Mouse (Mus musculus) urinary bladder, postnatal 4 days (tissue): Measurements from ENCODE around the gene Il34.
A peak's percentile ranks its signal among the peaks of the same experiment; 100 is the strongest.

Source experiments
- DNase-seq, 2 experiments: peaks; one replicate each; pipeline ENCODE4 v3.0.0; 2021 to 2022; ENCODE audit warnings: low spot score in 2 of 2

Gene Il34

DNA sequence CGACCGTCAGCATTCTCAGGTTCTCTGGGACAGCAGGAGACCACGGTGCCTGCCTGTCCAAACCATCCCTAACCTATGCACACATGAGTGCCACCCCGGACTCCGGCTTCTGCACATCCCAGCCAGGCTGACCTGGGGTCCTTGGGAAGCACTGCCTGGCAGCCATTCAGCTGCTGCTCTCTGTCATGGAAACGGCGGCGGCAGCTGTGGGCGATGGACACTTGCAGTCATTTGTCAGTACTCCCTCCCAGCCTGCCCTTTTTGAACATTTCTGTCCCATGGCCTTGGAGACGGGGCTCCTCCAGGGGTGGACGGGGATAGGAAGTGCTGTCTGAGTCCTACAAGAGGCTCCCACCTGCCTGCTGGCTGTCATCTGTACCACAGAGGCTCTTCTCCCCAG is 97.3 kb downstream of the Il34 start:
- DNase-seq, result no peak

DNA sequence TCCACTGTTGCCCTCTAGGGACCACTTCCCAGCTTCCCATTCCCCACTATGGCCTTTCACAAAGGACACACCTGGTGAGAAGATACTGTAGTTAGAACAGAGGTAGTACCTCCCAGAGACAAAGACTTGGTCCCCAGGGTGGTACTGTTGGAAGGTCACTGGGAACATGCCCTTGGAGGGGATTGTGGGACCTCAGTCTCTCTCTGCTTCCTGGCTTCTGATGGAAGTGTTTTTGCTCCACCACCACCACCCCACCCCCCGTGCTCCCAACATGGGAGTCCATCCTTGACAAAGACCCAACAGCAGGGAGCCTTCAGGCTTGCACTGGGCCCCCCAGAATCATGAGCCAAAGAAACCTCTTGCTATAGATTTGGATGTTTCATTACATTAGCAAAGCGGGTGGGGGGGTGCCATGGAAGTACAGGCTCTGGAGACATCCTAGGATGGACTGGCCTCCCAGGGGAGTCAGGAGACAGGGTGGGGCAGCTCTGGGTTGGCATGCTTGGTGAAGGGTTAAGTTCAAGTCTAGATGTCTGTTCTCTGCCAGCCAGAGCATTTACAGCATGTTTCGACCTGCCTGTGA is 99.3 kb downstream of the Il34 start:
- DNase-seq, result no peak

DNA sequence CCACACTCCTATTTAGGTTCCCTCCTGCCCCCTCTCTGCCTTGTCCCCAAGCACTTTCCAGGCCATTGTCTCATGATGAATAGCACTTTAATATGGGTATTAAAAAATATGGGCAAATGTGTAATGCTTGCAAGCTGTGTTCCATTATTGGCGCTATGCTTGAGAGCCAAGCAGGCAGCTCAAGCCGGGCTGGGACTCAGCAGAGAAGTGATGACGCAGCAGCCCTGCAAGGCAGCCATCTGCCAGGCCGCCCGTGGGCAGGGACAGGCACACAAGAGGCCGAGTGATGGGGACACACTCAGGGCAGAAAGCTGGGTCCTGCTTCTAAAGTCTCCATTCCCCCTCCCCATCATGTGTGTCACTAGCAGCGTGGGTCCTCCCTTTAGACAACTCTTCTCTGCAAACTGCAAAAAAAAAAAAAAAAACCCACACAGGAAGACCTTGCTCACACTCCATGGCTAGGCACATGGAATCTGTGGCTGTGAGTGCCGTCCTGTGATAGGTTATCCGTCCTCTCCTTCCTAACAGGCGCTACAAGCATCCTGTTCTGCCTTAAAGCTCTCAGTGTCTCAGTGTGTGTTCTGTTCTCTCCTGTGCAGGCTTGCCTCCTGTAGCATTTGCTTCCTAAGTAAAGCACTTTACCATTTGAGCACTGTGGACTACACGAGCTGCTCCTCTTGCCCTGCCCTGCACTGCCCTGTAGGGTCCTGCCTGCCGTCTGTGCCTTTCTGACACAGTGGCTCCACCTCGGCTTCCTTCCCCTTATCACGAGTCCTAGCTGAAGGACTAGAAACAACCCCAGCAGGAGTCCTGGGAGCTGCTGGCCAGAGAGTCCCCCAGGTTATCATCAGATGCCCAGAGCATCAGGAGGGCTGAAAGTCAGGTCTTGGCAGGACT is 100.1 kb downstream of the Il34 start:
- DNase-seq, result no peak

DNA sequence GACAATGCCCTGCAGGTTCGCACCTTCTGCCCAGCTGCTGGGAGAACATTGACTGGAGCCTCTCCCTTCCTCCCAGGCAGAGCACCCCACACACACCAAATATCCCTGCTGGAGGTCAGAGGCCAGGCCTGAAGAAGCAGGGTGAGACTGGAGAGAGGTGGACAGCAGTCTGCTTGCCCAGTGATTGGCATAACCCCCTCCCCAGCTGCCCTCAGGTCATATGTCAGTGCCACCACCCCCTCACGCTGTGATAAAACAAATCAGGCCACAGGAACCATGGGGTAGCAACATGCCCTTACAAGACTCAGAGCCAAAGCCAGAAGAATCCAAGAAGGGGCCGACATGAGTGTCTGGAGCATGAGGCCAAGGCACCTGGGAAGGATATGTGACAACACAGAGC is 101.6 kb downstream of the Il34 start:
- DNase-seq, result no peak

DNA sequence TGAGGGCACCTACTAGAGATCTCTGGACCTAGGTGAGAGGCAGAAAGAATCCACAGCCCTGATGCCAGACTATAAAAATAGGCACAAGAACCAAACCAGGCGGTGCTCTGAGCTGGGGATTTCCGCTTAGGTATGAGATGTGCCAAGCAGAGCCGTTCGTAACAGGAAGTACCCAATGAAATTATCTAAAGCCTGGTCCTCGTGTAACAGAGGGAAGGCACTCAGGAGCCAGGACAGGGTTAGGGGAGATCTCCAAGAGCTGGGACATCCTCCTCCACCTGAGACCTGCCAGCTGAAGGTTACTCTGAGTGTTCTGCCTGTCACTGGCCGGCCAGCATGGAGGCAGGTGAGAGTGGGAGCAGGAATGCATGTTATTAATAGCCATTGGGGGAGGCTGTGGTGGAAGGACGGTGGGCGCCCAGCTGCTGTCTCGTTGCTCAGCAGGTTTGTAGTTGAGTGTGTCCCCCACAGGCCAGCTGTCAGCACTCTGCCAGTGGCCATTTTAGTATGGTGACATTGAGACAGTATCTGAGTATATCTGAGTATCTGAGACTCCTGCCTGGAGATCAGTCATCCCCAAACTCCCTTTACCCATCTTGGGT is 102.2 kb downstream of the Il34 start:
- DNase-seq, result no peak

DNA sequence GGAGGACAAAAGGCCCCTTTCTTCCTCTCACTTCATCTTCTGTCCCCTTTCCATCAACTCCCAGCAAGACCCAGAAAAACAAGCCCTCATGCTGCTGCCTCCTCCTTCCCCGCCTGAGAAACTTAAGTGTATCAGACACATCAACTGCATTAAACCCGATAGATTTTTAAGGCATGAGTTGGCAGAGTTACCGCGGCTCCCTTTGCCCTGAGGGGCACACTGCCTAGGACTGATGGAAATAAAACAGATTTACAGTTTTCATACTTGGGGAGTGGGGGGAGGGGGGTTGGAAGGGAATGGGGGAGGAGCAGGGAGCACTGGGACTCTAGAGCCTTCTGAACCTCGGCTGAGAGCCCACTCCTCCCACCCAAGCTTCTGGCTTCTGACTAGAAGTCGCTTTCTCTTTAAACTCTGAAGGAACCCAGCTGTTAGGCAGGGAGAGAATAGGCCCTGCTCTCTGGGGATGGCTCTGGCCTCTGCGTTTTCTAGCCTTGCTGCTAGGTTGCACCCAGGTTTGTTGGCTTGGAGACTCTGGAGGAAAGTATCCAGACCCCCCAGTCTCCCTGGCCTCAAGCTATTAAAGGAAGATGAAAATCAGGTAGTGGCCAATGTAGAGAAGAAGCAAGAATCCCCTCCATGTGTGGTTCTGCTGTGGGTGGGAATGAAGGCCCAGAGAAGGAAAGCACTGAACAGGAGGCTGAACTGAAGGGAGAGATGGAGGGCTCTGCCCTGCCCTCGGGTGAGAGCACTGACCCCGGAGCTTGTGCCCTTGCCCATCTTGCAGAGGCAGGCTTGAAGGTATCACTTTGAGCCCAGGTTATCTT is 102.9 kb downstream of the Il34 start:
- peak in 1 of 2 experiments; percentile 45 for DNase-seq

DNA sequence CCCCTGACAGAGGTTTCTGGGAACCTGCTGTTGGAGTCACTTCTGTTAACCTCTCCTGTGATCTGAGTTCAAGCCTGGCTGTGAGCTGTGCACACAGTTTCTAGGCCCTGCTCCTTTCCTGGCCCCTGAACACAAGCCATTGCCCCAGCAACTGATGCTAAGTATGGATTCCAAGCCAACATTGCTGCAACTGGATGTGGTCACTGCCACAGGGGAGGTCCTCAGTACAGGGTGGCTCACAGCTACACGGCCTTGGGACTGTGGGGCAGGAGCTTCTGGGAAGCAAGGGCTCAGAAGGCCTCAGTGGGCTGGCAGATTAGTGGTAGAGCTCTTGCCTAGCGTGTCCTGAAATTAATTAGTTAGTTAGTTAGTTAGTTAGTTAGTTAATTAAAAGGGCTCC is 105.2 kb downstream of the Il34 start:
- DNase-seq, result no peak

DNA sequence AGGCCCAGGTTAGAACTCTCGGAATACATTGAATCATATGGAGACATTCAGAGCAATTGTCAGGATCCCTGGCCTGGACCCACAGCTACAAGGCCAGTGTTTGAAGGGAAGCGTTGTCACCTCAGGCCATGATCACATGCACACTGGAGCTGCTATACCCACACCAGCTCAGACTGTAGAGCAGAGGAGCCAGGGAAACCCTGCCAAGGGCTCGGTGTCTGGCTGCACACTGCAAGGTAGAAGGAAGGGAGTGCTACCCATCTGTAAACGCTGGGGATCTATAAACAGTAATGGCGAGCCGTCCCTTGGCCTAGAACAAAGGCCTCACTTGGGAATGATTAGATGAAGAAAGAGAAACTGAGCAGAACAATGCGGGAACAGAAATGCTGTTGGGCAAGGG is 106.2 kb downstream of the Il34 start:
- DNase-seq, result no peak

DNA sequence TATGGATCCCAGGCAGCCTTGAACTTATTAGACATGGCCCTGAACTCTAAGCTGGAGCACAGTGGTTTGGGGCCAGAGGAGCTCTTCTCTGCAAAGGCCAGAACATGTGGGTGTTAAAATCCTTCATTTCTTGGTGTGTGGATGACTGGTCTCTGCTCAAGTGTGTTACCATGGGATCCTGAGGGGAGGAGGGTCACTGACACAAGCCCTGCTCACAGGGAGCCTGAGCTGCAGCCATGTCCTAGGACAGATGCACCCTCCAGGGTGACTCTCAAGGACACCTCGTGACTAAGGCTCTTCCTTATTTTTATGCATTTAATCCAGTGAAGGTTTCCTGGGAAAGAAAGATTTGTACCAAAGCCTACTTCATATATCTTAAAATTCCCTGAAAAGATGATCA is 107.6 kb downstream of the Il34 start:
- DNase-seq, result no peak

DNA sequence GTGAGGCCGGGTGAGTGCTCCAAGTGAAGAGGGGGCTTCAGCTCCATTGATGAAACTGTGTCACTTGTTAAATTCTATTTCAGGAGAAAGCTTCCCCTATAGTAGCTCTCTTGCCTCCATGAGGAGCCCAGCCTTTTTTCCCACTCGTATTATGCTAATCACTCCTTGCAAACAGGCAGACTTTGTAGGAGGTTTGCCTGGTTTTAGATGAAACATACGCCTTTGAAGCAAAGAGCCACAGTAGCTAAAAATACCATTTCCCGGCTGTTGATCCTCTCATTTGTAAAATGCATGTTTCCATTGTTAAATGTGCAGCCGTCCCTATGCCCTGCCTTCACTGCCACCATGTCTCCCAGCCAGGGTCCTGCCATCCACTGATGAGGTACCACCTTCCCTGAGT is 108.2 kb downstream of the Il34 start:
- DNase-seq, result no peak

DNA sequence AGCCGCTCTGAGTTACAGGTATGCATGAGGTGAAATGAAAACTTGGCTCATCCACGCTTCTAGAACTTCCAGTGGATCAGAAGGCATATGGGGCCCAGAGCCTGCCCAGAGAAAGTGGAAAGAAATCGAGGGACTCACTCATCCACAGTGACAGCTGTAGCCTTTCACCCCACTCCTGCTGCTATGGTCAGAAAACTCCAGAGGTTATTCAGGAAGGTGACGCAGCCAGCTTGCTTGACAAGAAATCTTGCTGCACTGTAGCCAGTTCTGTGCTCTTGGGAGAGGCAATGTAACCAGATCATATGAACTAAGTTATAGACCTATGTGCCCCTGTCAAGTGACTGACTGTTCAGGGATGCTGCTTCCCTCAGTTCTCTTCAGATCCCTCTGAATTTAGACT is 109.7 kb downstream of the Il34 start:
- DNase-seq, result no peak

DNA sequence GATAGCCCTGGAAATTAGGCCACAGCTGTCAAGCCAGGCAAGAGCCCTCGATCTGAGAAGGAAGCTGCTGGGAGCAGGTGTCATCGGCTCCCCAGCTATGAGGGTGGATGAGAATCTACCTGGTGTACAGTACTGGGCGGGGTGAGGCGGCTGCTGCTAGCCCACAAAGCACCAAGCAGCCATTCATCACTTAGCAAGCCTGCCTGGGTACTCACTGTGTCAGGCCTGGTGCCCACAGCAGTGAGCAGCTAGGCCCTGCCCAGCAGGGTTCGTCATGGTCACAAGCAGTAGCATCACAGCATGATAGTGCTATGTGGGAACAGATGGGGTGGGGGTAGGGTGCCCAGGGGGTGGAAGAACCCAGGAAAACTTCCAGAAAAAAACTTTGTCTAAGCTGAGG is 110.3 kb downstream of the Il34 start:
- DNase-seq, result no peak

DNA sequence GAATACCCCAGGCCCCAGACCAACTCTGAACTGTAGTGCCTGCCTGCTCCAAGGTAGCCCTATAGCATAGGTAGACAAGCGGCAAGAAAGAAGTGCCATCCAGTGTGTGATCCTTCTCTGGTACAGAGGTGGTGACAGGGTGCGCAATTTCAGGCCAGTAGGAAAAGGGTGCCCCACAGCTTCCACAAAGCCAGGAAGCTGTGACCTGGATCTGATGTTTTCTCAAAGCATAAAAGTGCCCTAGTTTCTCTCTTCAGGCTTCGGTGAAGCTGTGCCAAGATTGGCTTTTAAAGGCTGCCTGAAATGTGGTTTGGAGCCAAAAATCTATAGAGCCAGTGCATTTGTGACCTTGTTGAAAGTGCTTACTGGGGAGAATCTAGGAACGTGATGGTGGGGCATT is 110.9 kb downstream of the Il34 start:
- DNase-seq, result no peak

DNA sequence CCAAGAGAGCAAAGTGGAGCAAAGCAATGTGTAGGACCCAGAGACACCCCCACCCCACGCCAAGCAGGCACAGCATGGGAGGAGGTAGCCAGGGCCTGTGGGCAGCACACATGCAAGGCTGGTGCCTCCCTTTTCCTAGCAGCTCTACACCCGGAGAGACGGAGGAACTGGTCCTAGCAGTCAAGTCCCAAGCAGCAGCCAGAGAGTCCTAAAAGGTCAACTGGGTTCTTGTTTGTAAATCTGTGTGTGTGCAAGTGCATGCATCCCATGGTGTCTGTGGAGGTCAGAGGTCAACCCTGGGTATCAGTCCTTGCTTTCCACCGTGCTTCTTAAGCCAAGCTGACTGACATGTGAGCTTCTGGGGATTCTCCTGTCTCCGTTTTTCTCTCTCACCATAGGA is 111.5 kb downstream of the Il34 start:
- DNase-seq, result no peak
